In genomic region chr16:36770191-36770771, GRCm38 (mm10) we compare ENCODE assay signal across 11 mouse cellular contexts. TPM values are rescaled to one million over a fixed set of nuclear protein-coding genes. Genes with fewer than 3 reads are reported as not detected.
A peak's percentile ranks its signal among the peaks of the same experiment; 100 is the strongest.
DNase-seq lines count a peak whose midpoint lies in the region; ATAC-seq and TF ChIP-seq lines count a peak whose summit lies in the region.
"Had no signal": no experiment of that assay in that cellular context is flagged by ENCODE, and none has a peak within 500 bp of the region (broad histone marks: within the 10 kb centered on the region; RNA-seq: fewer than 3 reads in every experiment).

No protein-coding gene starts in this region.

- peaks cover 1% of the 10 kb centered on the region for H3K27me3 ChIP-seq in CH12.LX (replicated peaks)
- no peaks in the 10 kb centered on the region for H3K27me3 ChIP-seq in hindbrain, embryonic 12.5 days
- no peaks in the 10 kb centered on the region for H3K27me3 ChIP-seq in hindbrain, embryonic 13.5 days

- no peaks in the 10 kb centered on the region for H3K9me3 ChIP-seq in CH12.LX (replicated peaks; ENCODE audit: low read length)
- no peaks in the 10 kb centered on the region for H3K9me3 ChIP-seq in hindbrain, embryonic 12.5 days (replicated peaks)
- H3K9me3 ChIP-seq in hindbrain, embryonic 13.5 days = no peaks in the 10 kb centered on the region

- no peak overlapping the region for H3K27ac ChIP-seq in CH12.LX (ENCODE audit: insufficient read depth, low read depth)
- no peak overlapping the region for H3K27ac ChIP-seq in hindbrain, embryonic 12.5 days
- no peak overlapping the region for H3K27ac ChIP-seq in hindbrain, embryonic 13.5 days

- in situ Hi-C loops in CH12.LX (cut with MboI; ENCODE audit: low pct_ligation_motif_present, low pct_unique_long_range_greater_than_20kb, low sequenced_read_pairs) = no loop called here

- ATAC-seq in hindbrain, embryonic 12.5 days (ENCODE audit: low FRiP score) = no peak
- no peak for ATAC-seq in hindbrain, embryonic 13.5 days (ENCODE audit: low FRiP score)

- peak in 1 of 2 experiments; percentile 45; a peak in 2 of 4 replicates for TF ChIP-seq CTCF in CH12.LX (conservative IDR thresholded peaks at IDR 0.05 in 1 of 2, IDR thresholded peaks at IDR 0.05 in 1 of 2; ENCODE audit: low read depth in 2 of 2, low read length in 2 of 2)

- WGBS in hindbrain, embryonic 12.5 days = 78% methylated on average over 9 of the region's 13 CpGs
- 84% methylated on average over 9 of the region's 13 CpGs for WGBS in hindbrain, embryonic 13.5 days

- no peaks in the 10 kb centered on the region for H3K79me2 ChIP-seq in CH12.LX (replicated peaks; ENCODE audit: control insufficient read depth, extremely low read depth, insufficient read depth, poor library complexity, severe bottlenecking)

- no peak for TF ChIP-seq POLR2A in CH12.LX (IDR thresholded peaks at IDR 0.05; ENCODE audit: low read depth, low read length)

- H3K4me1 ChIP-seq in CH12.LX (ENCODE audit: control insufficient read depth in 1 of 2, insufficient read depth in 2 of 2) = peaks cover 3 to 5% of the 10 kb centered on the region in 2 experiments; a peak in 2 of 4 replicates
- H3K4me1 ChIP-seq in hindbrain, embryonic 12.5 days = no peaks in the 10 kb centered on the region
- H3K4me1 ChIP-seq in hindbrain, embryonic 13.5 days (replicated peaks) = no peaks in the 10 kb centered on the region

- TF ChIP-seq EP300 in CH12.LX (IDR thresholded peaks at IDR 0.05; ENCODE audit: low read length) = no peak

- no peak overlapping the region for H3K9ac ChIP-seq in CH12.LX (ENCODE audit: insufficient read depth, low read depth)
- no peak overlapping the region for H3K9ac ChIP-seq in hindbrain, embryonic 12.5 days
- H3K9ac ChIP-seq in hindbrain, embryonic 13.5 days = no peak overlapping the region

- dilution Hi-C loops in CH12.LX (cut with MboI; ENCODE audit: extremely low pct_ligation_motif_present, extremely low pct_unique_long_range_greater_than_20kb, low sequenced_read_pairs) = no loop called here

- no peaks in the 10 kb centered on the region for H3K36me3 ChIP-seq in CH12.LX (replicated peaks in 1 of 2; ENCODE audit: control insufficient read depth in 1 of 2, insufficient read depth in 1 of 2, low read length in 1 of 2)
- H3K36me3 ChIP-seq in hindbrain, embryonic 12.5 days = no peaks in the 10 kb centered on the region
- no peaks in the 10 kb centered on the region for H3K36me3 ChIP-seq in hindbrain, embryonic 13.5 days

- peak; percentile 16 for DNase-seq in layer of hippocampus, adult 9-11 months
- no peak for DNase-seq in layer of hippocampus, postnatal 25 days (ENCODE audit: extremely low spot score in 1 of 2, low spot score in 1 of 2)
- peak; percentile 71 for DNase-seq in 3T3-L1 (ENCODE audit: low read depth, low spot score)
- peak; percentile 63 for DNase-seq in CH12.LX (ENCODE audit: extremely low read depth)
- peak; percentile 71 for DNase-seq in induced T-regulatory cell, adult 2 months (ENCODE audit: low read depth)
- no peak for DNase-seq in urinary bladder, postnatal 25 days (ENCODE audit: low spot score)
- DNase-seq: right cerebral cortex, postnatal 25 days; thymus, adult 2 months had no signal

- peak overlapping the region in 1 of 3 experiments; percentile 31 for H3K4me3 ChIP-seq in CH12.LX (replicated peaks in 1 of 3; ENCODE audit: low read depth in 2 of 3, low read length in 2 of 3, poor library complexity in 1 of 3)
- no peak overlapping the region for H3K4me3 ChIP-seq in hindbrain, embryonic 12.5 days
- no peak overlapping the region for H3K4me3 ChIP-seq in hindbrain, embryonic 13.5 days

- TF ChIP-seq RAD21 in CH12.LX (IDR thresholded peaks at IDR 0.05; ENCODE audit: low read depth, low read length) = peak; percentile 20

- H3K4me2 ChIP-seq in CH12.LX (ENCODE audit: insufficient read depth, low read depth, poor library complexity, severe bottlenecking) = 0 out of 2 replicates have a peak overlapping the region, but pooled peaks have one; percentile 4
- no peak overlapping the region for H3K4me2 ChIP-seq in hindbrain, embryonic 12.5 days (replicated peaks)
- no peak overlapping the region for H3K4me2 ChIP-seq in hindbrain, embryonic 13.5 days
- H3K4me2 ChIP-seq: midbrain, embryonic 11.5 days had no signal

TF ChIP-seq in CH12.LX, 34 proteins besides CTCF, POLR2A, EP300 and RAD21:
- TF ChIP-seq JUN (IDR thresholded peaks at IDR 0.05; ENCODE audit: insufficient read depth, low read depth, low read length) (no peak), ZKSCAN1 (IDR thresholded peaks at IDR 0.05; ENCODE audit: borderline replicate concordance, low read depth, low read length) (no peak), ZC3H11A (IDR thresholded peaks at IDR 0.05; ENCODE audit: low read depth, low read length) (no peak), TCF12 (IDR thresholded peaks at IDR 0.05; ENCODE audit: low read depth, low read length) (no peak), MYC (IDR thresholded peaks at IDR 0.05; ENCODE audit: low read depth, low read length) (no peak), BHLHE40 (IDR thresholded peaks at IDR 0.05; ENCODE audit: low read depth, low read length) (no peak), MAZ (IDR thresholded peaks at IDR 0.05; ENCODE audit: low read depth, low read length) (no peak), JUND (conservative IDR thresholded peaks at IDR 0.05; ENCODE audit: low read depth, low read length) (no peak), POLR2AphosphoS2 (IDR thresholded peaks at IDR 0.05; ENCODE audit: low read depth, low read length) (no peak), SMC3 (IDR thresholded peaks at IDR 0.05; ENCODE audit: low read depth, low read length) (peak; percentile 25; the same call in 1 of the 2 replicates), MAX (IDR thresholded peaks at IDR 0.05; ENCODE audit: low read length) (no peak), CHD1 (IDR thresholded peaks at IDR 0.05; ENCODE audit: low read depth, low read length) (no peak), MXI1 (IDR thresholded peaks at IDR 0.05; ENCODE audit: low read depth, low read length) (peak; percentile 67; the same call in 1 of the 2 replicates), KAT2A (IDR thresholded peaks at IDR 0.05; ENCODE audit: insufficient replicate concordance, low read length) (no peak), CHD2 (IDR thresholded peaks at IDR 0.05; ENCODE audit: low read length) (no peak), TBP (conservative IDR thresholded peaks at IDR 0.05; ENCODE audit: low read depth, low read length) (no peak), NRF1 (IDR thresholded peaks at IDR 0.05; ENCODE audit: low read depth, low read length) (peak; percentile 44; the same call in 1 of the 2 replicates), ZNF384 (IDR thresholded peaks at IDR 0.05; ENCODE audit: low read depth, low read length) (no peak)

RNA-seq across cellular contexts. Expression of gene Slc15a2, which starts 14.5 kb away (rescaled TPM):
- 10 to 100 TPM; 35.1 to 39.8 TPM for total RNA-seq in layer of hippocampus, postnatal 25 days (2021)
- 10.0 and 11.7 TPM in 2 replicates for total RNA-seq in CH12.LX (2012; rRNA removed)
- 9.4 and 10.8 TPM in 2 replicates for total RNA-seq in CH12.LX (2014; rRNA removed)
- polyA plus RNA-seq in CH12.LX (2012; ENCODE audit: insufficient read length, low read depth) = 9.3 and 11.4 TPM in 2 replicates
- polyA plus RNA-seq in hindbrain, embryonic 12.5 days (2016; fragmentation: Nextera tagmentation; extraction: Ambion mirVana) = 3.0 and 6.6 TPM in 2 replicates
- 10.7 and 11.8 TPM in 2 replicates for polyA plus RNA-seq in hindbrain, embryonic 13.5 days (2015; fragmentation: Nextera tagmentation; extraction: Ambion mirVana)

RNA-seq across cellular contexts. Expression of gene Iqcb1, which starts 57.9 kb away (rescaled TPM):
- 10 to 100 TPM; 35.8 to 37.6 TPM for total RNA-seq in layer of hippocampus, postnatal 25 days (2021)
- total RNA-seq in CH12.LX (2012; rRNA removed) (32.1 and 41.0 TPM in 2 replicates), CH12.LX (2014; rRNA removed) (46.4 and 50.4 TPM in 2 replicates)
- polyA plus RNA-seq in CH12.LX (2012; ENCODE audit: insufficient read length, low read depth) = 47.7 and 49.9 TPM in 2 replicates
- 63.4 and 68.9 TPM in 2 replicates for polyA plus RNA-seq in hindbrain, embryonic 12.5 days (2016; fragmentation: Nextera tagmentation; extraction: Ambion mirVana)
- polyA plus RNA-seq in hindbrain, embryonic 13.5 days (2015; fragmentation: Nextera tagmentation; extraction: Ambion mirVana) = 68.8 and 69.8 TPM in 2 replicates

Comparison
In these comparisons a context has a peak if more than half of its experiments do, and no peak if none do; other contexts are left out.
1. DNase-seq: peak in layer of hippocampus, adult 9-11 months (single experiment), 3T3-L1 (single experiment), CH12.LX (single experiment) and induced T-regulatory cell, adult 2 months (single experiment); none in layer of hippocampus, postnatal 25 days (0 of 2) and urinary bladder, postnatal 25 days (single experiment).